Mouse (Mus musculus) hindbrain, embryonic 12.5 days (tissue): ENCODE results near the gene Lcp2. TPM values are rescaled to one million over a fixed set of nuclear protein-coding genes. Genes with fewer than 3 reads are reported as not detected.

Experiments used
- ATAC-seq: fragments of 200-750 bp; cut with Nextera tagmentation; 2 replicates; pipeline ENCODE4 v1.8.0; 2017; ENCODE audit warnings: moderate TSS enrichment; ENCODE audit not compliant: low FRiP score
- H3K27ac ChIP-seq: fragments of 300-500 bp; sonication (generic); 2 replicates; pipeline ENCODE4 v1.5.1; 2016; ENCODE audit warnings: mild to moderate bottlenecking
- H3K27me3 ChIP-seq: fragments of 300-500 bp; sonication (generic); 2 replicates; pipeline ENCODE4 v1.6.1; 2016; ENCODE audit warnings: mild to moderate bottlenecking
- H3K36me3 ChIP-seq: fragments of 300-500 bp; sonication (generic); 2 replicates; pipeline ENCODE4 v1.6.1; 2016; ENCODE audit warnings: mild to moderate bottlenecking
- H3K4me1 ChIP-seq: fragments of 300-500 bp; sonication (generic); 2 replicates; pipeline ENCODE4 v1.6.1; 2016
- H3K4me2 ChIP-seq: fragments of 300-500 bp; sonication (generic); replicated peaks from 2 replicates; pipeline ENCODE4 v1.6.1; 2016; ENCODE audit warnings: mild to moderate bottlenecking
- H3K4me3 ChIP-seq: fragments of 300-500 bp; sonication (generic); 2 replicates; pipeline ENCODE4 v1.5.1; 2016; ENCODE audit warnings: mild to moderate bottlenecking
- H3K9ac ChIP-seq: fragments of 300-500 bp; sonication (generic); 2 replicates; pipeline ENCODE4 v1.6.1; 2016; ENCODE audit warnings: mild to moderate bottlenecking, moderate library complexity
- H3K9me3 ChIP-seq: fragments of 300-500 bp; sonication (generic); replicated peaks from 2 replicates; pipeline ENCODE4 v1.6.1; 2016; ENCODE audit warnings: mild to moderate bottlenecking
- WGBS: fragments of 180-500 bp; shearing (Covaris S2); methylation state at CpG from one replicate; pipeline ENCODE4 v1.1.7; 2016; 5-methylcytosine and 5-hydroxymethylcytosine counted together
- polyA plus RNA-seq: library from polyadenylated mRNA; unstranded; fragments of >200 nt; fragmentation: Nextera tagmentation; extraction: Ambion mirVana; gene quantifications from 2 replicates; pipeline ENCODE4 v1.2.1, GENCODE M21; 2016

Gene Lcp2
- polyA plus RNA-seq, 1 experiment from 2014 or later = 1.8 TPM

DNA sequence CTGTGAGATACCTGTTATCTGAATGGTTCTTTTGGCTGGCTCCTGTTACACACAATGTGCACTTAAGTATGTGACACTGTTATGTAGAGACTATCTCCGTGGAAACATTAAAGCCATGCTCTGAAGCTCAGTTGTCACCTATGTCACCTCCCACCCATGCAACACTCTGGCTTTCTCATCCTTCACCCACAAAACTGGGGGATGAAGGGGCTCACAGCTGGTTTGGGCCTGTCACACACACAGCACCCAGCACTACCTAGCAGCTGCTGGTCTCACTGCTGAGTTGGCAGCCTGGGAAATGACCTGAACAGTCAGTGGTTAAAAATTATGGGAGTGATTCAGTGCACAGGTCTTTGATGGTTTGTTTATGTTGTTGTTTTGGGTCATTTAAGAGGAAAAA lies 3.3 kb downstream of the Lcp2 start:
- 84% methylated on average over 1 of the region's 1 CpGs for WGBS

DNA sequence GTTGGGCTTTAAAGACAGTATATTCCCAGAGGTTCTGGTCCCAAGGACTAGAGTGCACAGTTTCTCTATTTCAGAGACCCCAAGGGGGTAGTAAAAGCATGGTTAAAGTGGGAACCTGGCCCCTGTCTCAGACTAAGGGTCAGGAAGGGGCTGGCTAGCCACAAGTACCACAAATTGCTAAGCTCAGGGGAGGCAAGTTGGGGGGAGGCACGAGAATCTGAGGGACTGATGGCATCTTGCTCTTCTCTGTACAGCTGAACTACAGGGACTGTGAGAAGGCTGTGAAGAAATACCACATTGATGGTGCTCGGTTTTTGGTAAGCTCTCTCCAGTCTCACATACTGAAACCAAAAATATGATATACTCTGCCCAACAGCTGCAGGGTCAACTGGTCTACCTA lies 3.9 kb downstream of the Lcp2 start:
- no peaks in the 10 kb centered on the region for H3K4me1 ChIP-seq
- no peak for ATAC-seq

More for the DNA sequence above, 3.3 kb downstream of the Lcp2 start:
- Histone ChIP-seq H3K9me3 (no peaks in the 10 kb centered on the region), H3K4me3 (no peak overlapping the region), H3K9ac (no peak overlapping the region), H3K36me3 (no peaks in the 10 kb centered on the region), H3K27ac (no peak overlapping the region), H3K4me1 (no peaks in the 10 kb centered on the region), H3K4me2 (no peak overlapping the region), H3K27me3 (no peaks in the 10 kb centered on the region)
- no peak for ATAC-seq

DNA sequence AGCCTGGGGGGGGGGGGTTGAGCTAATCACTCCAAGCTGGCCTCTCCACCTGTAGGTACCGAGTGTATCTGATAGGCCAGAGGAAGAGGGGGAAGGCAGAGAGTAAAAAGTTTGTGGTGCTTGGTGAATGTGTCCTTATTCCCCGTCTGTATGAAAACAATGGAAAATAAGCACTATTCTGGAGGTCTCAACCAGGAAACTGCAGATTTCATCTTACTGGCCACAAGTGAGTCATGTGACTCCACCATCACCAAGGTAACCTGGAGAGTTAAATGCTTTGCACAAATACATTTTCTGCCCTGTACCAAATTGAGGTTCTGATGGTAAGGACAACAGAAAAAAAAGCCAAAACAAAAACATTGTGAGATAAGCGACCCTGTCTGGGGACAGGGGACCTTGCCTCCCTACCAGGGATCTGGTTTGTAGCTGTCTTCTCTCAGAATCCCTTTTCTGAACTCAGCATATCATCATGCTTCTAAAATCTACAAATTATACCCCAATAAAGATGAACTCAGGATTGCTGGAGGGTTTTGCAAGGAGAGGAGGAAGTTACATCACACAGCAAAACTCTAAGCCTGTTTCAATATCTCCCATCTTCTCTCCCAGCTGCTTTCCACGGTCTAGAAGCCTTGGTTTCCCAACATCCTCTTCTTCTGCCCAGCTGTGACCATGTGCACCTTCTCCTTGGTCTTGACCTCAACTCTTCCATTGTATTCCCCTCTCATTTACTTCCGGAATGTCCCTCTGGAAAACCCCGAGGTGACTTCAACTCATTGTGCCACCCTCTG lies 6.5 kb downstream of the Lcp2 start:
- Histone ChIP-seq H3K9me3 (no peaks in the 10 kb centered on the region), H3K9ac (no peak overlapping the region), H3K4me2 (no peak overlapping the region), H3K36me3 (no peaks in the 10 kb centered on the region), H3K4me3 (no peak overlapping the region), H3K4me1 (no peaks in the 10 kb centered on the region), H3K27me3 (no peaks in the 10 kb centered on the region), H3K27ac (no peak overlapping the region)
- 81% methylated on average over 6 of the region's 6 CpGs for WGBS
- ATAC-seq = no peak

More for the DNA sequence above, 3.9 kb downstream of the Lcp2 start:
- H3K9me3 ChIP-seq = no peaks in the 10 kb centered on the region
- WGBS = 64% methylated on average over 2 of the region's 2 CpGs
- no peak overlapping the region for H3K9ac ChIP-seq
- H3K36me3 ChIP-seq = no peaks in the 10 kb centered on the region
- H3K27ac ChIP-seq = no peak overlapping the region
- H3K4me3 ChIP-seq = no peak overlapping the region
- no peak overlapping the region for H3K4me2 ChIP-seq
- H3K27me3 ChIP-seq = no peaks in the 10 kb centered on the region

DNA sequence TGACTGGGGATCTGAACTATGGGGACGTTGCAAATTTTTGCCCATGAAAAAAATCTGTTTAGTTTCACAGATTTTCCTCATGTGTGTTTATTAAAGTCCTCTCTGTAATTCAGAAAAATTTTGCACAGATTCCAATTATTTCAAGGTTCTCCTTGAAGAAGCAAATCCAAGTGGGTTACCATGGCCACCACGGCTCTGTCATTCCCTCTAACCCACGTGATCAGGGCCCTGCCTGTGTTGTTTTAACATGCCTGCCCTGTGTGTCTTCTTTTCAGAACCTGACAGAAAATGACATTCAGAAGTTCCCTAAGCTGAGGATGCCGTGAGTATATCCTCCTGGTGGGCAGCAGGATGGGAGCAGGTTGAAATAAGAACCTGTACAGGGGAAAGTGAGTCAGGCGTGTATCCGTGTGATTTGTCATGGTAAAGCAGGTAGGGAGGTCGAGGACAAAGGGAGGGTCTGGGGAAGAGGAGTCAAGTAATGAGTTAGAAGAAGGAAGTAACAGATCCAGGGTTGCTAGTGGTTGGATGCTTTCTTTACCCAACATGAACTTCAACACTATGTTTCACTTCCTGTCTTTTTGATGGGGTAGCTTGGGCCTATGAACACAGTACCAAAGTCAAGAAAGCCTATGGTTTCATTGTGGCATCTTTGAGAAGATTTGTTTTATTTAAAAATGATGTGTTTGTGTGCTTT lies 7.5 kb downstream of the Lcp2 start:
- 83% methylated on average over 7 of the region's 7 CpGs for WGBS
- H3K27ac ChIP-seq = no peak overlapping the region
- no peaks in the 10 kb centered on the region for H3K4me1 ChIP-seq
- no peak overlapping the region for H3K9ac ChIP-seq
- H3K4me2 ChIP-seq = no peak overlapping the region
- no peaks in the 10 kb centered on the region for H3K36me3 ChIP-seq
- no peak for ATAC-seq
- no peak overlapping the region for H3K4me3 ChIP-seq
- H3K9me3 ChIP-seq = no peaks in the 10 kb centered on the region
- no peaks in the 10 kb centered on the region for H3K27me3 ChIP-seq

DNA sequence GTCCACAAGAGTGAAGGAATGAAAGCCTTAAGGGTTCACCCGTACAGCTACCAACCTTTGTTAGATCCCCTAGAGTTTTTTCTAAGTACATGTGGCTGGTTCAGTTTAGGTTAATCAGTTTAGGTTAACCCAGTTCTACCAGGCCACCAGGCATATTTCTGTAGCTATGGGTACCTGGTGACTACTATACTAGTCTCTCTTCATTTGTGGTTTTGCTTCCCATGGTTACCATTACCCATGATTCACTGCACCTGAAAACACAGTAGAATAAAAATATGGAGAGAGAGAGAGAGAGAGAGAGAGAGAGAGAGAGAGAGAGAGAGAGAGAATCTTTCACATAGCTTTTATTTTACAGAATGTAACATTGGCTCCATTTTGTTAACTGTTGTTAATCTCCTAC lies 10.0 kb downstream of the Lcp2 start:
- 100% methylated on average over 1 of the region's 1 CpGs for WGBS
- Histone ChIP-seq H3K4me1 (no peaks in the 10 kb centered on the region), H3K4me3 (no peak overlapping the region), H3K4me2 (no peak overlapping the region), H3K9me3 (no peaks in the 10 kb centered on the region), H3K27ac (no peak overlapping the region), H3K36me3 (no peaks in the 10 kb centered on the region), H3K9ac (no peak overlapping the region), H3K27me3 (no peaks in the 10 kb centered on the region)
- ATAC-seq = no peak

DNA sequence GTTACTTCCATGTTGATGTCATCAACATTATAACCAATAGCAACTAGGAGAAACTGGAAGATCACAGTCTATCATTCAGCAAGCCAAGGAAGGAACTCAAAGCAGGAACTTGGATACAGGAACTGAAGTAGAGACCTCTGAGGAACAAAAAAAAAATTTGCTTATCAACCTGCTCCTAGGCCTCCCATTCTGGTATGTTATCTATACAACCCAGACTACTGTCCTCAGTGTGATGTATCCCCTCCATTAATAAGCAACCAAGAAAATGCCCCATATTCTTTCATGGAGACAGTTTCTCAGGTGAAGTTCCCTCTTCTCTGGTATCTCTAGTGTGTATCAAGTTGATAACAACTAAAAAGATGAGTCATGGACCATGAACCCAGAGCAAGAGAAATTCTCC lies 11.6 kb downstream of the Lcp2 start:
- Histone ChIP-seq H3K36me3 (no peaks in the 10 kb centered on the region), H3K9ac (no peak overlapping the region), H3K4me3 (no peak overlapping the region), H3K27me3 (no peaks in the 10 kb centered on the region), H3K4me1 (no peaks in the 10 kb centered on the region), H3K4me2 (no peak overlapping the region), H3K27ac (no peak overlapping the region), H3K9me3 (no peaks in the 10 kb centered on the region)
- ATAC-seq = no peak

DNA sequence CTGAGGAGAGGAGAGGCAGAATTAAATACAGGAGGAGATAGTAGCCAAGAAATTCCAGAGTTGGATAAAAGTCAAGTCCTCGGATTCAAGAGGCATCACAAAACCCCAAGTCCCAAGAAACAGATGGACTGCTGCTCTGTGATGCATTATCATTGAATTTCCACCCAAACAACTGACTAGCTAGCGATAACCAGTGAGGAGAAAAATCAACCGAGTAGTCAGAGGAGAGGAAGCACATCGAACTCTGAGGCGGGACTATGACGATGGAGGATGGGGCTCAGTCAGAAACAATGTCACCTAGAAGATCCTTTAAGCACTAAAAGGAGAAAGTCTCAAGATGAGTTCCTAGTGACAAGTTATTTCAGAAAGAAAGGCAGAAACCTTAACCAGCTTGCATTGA lies 12.2 kb downstream of the Lcp2 start:
- Histone ChIP-seq H3K9me3 (no peaks in the 10 kb centered on the region), H3K27ac (no peak overlapping the region), H3K4me1 (peaks cover 3% of the 10 kb centered on the region; the same call in 1 of the 2 replicates), H3K4me3 (no peak overlapping the region), H3K9ac (no peak overlapping the region), H3K36me3 (no peaks in the 10 kb centered on the region), H3K27me3 (no peaks in the 10 kb centered on the region), H3K4me2 (no peak overlapping the region)
- 89% methylated on average over 6 of the region's 6 CpGs for WGBS
- no peak for ATAC-seq

DNA sequence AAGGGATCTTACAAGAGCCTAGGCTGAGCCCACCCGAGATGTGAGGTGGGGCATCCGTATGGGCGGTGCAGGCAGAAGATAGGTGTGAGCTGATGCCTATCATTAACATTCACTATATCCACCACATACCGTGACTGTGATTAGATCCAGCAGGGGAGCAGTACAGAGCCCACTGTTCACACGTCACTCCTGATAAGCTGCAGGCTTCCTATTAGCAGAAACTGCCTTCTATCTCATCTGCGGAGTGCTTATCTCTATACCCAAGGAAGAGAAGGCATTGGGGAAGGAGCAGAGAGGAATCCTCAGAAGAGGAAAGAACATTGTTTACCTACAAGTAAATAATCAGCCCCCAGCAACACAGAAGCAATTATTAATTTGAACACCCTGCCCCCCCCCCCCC lies 15.0 kb downstream of the Lcp2 start:
- H3K4me2 ChIP-seq = no peak overlapping the region
- 68% methylated on average over 6 of the region's 6 CpGs for WGBS
- H3K9me3 ChIP-seq = no peaks in the 10 kb centered on the region
- H3K27me3 ChIP-seq = no peaks in the 10 kb centered on the region
- no peak for ATAC-seq
- no peak overlapping the region for H3K9ac ChIP-seq
- no peaks in the 10 kb centered on the region for H3K36me3 ChIP-seq
- H3K4me1 ChIP-seq = peaks cover 4% of the 10 kb centered on the region; the same call in 1 of the 2 replicates
- H3K27ac ChIP-seq = no peak overlapping the region
- H3K4me3 ChIP-seq = no peak overlapping the region

DNA sequence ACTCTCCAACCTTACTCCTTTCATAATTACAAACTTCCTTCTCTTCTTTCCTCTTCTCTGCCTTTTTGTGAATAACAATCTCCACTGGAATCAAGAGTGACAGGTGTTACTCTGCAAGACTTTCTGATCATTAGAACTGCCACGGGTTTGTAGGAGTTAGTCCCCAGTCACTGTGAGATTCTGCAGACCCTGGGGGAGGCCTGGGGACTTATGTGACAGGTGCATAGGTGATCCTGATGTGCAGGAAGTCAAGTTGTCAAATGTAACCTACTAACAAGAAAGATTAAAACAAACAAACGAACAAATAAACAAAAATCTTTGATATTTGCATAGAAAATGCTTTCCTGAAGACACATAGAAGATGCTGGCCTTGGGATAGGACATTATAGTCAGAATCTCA lies 16.5 kb downstream of the Lcp2 start:
- no peaks in the 10 kb centered on the region for H3K36me3 ChIP-seq
- peaks cover 4% of the 10 kb centered on the region; the same call in 1 of the 2 replicates for H3K4me1 ChIP-seq
- H3K4me3 ChIP-seq = no peak overlapping the region
- H3K9me3 ChIP-seq = no peaks in the 10 kb centered on the region
- no peak for ATAC-seq
- H3K4me2 ChIP-seq = no peak overlapping the region
- no peak overlapping the region for H3K27ac ChIP-seq
- 65% methylated on average over 2 of the region's 2 CpGs for WGBS
- H3K27me3 ChIP-seq = no peaks in the 10 kb centered on the region
- H3K9ac ChIP-seq = no peak overlapping the region

DNA sequence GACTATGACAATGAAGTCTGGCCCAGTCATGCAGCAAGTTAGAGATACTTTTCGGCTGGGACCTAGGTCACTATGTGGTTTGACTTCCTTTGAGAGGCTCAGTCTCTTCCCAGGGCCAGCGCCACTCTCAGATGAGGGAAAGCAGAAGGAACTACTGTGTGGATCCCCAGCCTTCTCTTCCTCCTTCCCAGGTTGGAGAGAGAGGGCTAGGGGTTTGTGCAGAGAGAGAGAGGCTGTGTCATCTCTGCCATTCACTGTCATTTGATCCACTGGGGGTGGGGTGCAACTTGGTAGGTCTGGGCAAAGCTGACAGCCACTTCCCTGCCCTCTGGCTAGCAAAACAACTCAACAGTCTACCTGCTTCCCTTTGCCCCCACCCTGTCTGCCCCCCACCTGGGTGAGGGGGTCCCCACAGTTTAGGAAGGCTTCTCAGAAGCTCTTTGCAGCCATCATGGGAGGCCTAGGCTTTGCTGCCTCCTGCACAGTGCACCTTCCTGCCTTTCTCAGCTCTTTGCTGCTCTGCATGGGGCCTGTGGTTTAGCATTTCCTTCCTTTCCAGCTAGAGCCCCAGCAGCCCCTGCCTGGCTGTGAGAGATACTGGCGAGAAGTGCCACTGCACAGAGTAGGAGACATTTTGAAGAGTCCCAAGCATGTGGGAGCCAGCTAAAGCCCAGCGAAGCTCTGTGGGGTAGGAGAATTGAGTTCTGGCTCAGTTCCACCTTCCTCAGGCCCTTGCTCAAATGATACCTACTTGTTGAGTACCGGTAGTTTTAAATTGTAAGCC lies 17.2 kb downstream of the Lcp2 start:
- Histone ChIP-seq H3K27ac (no peak overlapping the region), H3K4me2 (no peak overlapping the region), H3K9ac (no peak overlapping the region), H3K4me1 (peaks cover 4% of the 10 kb centered on the region; the same call in 1 of the 2 replicates), H3K9me3 (no peaks in the 10 kb centered on the region), H3K36me3 (no peaks in the 10 kb centered on the region), H3K4me3 (no peak overlapping the region), H3K27me3 (no peaks in the 10 kb centered on the region)
- ATAC-seq = no peak
- WGBS = 60% methylated on average over 5 of the region's 5 CpGs

DNA sequence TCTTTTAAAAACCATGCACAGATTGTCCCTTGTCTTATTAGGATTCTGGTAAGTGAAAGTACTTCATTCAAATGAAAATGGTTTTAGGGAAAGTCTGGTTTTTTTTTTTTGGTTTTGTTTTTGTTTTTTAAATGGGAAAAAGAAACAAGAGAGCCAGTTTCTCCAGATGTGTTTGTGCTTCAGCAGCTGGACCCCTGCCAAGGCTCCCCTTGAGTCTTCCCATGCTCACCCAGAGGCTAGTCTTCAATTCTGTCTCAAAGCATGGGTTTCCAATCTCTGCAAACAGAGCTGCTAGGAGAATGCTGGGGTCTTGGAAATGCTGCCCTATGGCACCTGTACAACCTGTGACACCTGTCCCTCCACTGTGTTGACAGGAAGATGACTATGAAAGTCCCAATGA lies 23.9 kb downstream of the Lcp2 start:
- Histone ChIP-seq H3K4me1 (0 out of 2 replicates have a peak, but pooled peaks cover 4% of the 10 kb centered on the region), H3K27me3 (no peaks in the 10 kb centered on the region), H3K9ac (no peak overlapping the region), H3K4me2 (no peak overlapping the region), H3K9me3 (no peaks in the 10 kb centered on the region), H3K27ac (no peak overlapping the region), H3K4me3 (no peak overlapping the region), H3K36me3 (no peaks in the 10 kb centered on the region)
- no peak for ATAC-seq

DNA sequence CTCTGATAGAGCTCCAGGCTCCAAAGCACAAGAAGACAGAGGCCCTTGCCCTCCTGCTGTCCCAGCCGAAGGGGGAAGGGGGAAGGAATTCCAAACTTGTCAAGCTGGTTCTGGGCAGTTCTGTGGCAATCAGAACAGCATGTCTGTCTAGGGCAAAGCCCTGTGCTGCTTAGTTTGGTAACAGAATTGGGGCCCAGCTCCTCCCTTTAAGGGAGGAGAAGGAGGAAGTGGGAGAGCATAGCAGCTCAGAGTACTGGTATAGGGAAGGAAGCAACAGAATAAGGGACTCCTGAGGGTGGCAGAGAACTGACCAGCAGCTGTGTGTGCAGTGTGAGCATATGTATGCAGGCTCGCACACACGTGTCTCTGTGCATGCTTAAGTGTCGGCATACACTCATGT lies 25.6 kb downstream of the Lcp2 start:
- Histone ChIP-seq H3K27ac (no peak overlapping the region), H3K4me2 (no peak overlapping the region), H3K36me3 (no peaks in the 10 kb centered on the region), H3K9ac (no peak overlapping the region), H3K4me3 (no peak overlapping the region), H3K4me1 (0 out of 2 replicates have a peak, but pooled peaks cover 4% of the 10 kb centered on the region), H3K9me3 (no peaks in the 10 kb centered on the region), H3K27me3 (no peaks in the 10 kb centered on the region)
- 65% methylated on average over 4 of the region's 4 CpGs for WGBS
- no peak for ATAC-seq
